Mouse (Mus musculus) urinary bladder, postnatal 14 days (tissue): ENCODE measurements around the gene Gorasp1.

ENCODE experiments used
- DNase-seq: peaks from one replicate; pipeline ENCODE4 v3.0.0; 2021; ENCODE audit warnings: low spot score

Gorasp1 gene

DNA sequence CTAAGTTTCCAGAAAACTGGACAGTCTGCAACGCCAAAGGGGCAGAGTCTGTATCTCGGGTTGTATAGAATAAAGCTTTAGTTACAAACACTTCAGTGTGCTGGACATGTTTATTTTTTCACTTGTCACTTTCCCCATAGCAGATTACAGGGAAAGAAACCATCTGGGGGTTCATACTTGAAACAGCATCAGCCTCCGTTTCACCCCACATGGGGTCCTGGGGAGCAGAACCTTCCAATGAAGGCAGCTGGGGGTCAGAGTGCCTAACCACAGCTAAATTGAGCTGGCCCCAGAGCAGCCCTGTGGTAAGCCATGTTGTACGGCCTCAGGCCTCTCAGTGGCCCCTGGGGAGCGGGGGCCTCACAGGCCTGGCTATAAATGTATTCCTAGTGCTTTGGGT is 10.9 kb downstream of the Gorasp1 start:
- DNase-seq: no peak

DNA sequence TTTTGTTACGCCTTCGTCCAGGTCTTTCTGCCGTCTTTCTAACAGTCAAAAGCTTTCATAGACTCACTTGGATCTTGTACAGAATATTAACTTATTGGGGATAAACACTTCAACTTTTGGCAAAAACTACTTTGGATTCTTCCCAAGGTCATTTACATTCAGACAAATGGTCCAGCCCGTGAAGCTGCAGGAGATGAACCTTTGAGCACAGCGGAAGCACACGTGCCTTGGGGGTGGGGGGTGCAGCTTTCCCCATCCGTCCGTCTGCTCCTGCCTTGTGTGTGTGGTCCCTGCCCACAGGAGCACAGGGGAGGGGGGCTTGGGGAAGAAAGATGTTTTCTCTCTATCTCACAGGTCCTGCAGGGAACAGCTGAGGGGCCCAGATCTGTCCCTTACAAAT is 11.6 kb downstream of the Gorasp1 start:
- no peak for DNase-seq

DNA sequence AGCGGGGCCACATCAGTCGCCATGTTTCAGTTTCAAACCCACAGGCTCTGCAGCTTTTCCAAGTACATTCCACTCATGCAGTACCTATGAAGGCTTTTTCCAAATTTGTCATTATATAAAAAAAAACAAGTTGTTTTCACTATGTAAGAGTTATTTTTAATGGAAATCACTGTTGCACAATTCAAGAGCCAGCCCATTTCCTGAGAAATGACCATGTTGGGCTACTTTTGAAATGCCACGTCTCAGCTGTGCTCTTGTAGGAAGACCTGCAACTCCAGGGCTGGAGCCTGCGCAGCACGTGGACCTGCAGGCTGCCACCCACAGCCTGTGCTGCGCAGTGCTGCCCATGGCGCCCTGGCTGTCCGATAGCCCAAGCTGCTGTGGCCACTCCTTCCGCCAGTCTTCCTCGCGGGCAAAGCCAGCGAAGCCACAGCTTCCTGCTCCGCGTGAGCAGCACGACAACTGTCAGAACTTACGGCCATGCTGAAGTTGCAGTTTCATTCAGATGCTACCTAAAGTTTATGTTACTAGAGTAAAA is 12.2 kb downstream of the Gorasp1 start:
- DNase-seq: no peak

DNA sequence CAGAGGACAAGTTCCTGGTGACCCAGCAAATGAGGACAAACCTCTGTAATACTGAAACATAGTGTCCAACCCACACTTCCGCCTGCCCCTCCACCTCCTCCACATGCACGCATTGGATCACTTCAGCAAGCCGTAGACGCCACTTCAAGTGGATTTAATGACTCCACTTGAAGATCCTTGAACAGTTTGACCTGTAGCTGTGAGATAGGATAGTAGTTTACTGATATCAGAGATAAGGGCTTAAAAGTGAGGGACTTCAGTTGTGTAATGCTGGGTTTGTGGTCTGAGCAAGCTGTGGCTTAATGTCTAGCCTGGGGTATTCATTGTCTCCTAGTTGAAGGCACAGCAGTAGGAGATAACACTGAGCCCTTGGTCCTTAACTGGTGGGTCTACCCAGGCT is 13.9 kb downstream of the Gorasp1 start:
- no peak for DNase-seq

DNA sequence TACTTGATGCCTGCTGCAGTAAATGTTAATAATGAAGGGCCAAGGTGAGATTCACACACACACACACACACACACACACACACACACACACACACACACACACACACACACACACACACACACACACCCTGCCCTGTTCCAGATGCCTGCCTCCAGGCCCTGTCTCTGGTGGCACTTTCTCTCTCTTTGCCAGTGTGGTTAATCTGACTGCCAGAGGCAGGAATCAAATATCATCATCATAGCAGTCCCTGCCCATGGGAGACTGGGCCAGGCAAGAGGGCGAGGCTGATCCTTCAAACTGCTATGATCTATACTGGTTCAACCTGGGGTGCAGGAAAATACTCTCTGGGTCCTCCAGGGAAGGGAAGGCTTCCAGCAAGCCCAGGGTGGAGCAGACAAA is 17.5 kb downstream of the Gorasp1 start:
- DNase-seq: no peak

DNA sequence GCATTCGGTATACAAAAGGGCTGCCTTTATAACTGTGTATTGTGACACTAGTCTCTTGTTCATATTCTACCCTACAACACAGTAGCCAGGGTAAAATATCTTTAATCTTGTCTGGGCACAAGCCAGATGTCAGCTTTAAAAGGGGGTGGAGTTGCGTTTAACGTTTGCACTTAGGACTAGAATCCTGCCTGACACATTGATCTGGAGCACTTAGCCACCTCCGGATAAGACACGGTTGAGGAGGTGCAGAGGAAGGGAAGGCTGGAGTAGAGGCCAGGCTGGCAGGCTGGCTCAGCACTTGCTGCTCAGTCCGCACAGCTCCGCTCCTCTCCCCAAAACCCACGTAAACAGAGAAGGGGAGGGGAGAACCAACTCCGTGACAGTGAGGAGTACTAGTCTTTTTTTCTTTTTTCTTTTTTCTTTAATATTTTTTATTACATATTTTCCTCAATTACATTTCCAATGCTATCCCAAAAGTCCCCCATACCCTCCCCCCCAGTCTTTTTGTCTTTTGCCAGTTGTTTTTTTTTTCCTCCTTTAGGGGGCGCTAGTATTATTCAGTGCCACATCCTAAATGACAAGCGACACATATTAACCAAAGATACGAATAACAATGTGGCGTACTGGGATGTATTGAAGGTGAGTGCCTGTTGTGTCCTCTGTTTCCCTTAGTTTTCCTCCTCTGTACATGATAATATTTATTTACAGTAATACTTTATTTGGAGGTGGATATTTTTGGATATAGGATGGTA is 24.1 kb downstream of the Gorasp1 start:
- DNase-seq: no peak

DNA sequence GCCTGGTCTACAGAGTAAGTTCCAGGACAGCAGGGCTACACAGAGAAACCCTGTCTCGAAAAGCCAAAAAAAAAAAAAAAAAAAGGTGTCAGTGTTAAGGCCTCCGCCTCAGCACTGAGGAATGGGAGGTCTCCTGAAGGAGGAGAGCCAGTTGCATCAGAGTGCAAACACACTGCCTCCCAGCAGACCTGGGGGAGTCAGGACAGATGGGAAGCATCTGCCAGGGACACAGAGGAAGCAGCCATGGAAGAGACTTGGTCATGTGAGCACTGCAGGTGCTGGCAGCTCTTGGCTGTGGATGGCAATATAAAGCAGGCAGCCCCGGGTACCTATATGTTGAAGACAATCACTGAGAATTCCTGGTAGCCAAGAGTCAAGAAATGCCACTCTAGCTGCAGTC is 27.4 kb downstream of the Gorasp1 start:
- no peak for DNase-seq

DNA sequence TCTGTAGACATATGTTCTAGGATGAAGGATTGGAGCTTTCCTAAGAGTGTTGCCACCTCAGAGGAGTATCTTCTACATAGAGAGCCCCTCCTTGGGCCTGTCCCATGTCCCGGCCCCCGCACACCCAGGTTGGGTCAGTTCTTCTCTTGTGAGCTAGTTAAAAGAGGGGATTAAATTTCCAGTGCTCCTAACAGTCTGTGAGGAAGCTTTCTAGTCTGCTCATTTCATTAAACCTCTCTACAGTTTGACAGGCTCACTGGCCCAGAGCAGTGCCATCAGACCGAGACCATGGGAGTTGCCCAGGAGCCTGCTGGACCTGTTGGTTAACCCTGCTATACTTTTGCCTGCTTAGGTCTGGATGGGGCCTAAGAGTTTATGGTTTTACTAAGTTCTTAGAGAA is 28.7 kb downstream of the Gorasp1 start:
- DNase-seq: no peak

DNA sequence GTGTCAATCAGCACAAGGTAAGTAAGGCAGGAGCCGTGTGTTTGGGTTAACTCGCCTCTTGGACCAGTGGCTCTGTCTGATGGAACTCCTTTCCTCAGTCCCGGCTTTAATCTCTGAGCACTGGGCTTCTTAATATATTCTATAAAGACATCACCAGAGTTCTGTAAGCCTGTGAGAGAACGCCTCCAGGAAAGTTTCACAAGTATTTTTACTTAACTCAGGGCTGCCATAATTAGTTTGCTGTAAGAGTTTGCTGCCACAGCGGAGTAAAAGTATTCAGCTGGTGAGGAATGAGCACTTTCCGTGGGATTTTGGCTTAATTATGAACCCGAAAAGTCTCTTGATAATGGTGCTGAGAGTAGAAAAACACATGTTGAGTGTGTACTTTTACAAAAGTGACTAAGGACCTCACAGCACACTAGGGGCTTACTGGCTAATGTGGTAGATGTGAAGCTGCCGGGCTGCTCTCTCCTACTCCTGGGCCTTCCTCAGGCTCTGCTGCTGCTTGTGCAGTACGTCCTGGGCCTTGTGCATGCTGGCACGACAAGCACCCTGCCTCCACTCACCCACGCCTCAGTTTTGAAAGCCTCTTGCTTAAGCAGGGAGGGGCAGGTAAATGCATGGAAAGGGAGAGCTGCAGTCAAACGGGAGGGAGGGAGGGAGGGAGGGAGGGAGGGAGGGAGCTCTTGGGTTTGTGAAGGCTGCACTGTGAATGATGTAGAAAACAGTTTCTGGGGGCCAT is 34.8 kb downstream of the Gorasp1 start:
- DNase-seq: no peak

DNA sequence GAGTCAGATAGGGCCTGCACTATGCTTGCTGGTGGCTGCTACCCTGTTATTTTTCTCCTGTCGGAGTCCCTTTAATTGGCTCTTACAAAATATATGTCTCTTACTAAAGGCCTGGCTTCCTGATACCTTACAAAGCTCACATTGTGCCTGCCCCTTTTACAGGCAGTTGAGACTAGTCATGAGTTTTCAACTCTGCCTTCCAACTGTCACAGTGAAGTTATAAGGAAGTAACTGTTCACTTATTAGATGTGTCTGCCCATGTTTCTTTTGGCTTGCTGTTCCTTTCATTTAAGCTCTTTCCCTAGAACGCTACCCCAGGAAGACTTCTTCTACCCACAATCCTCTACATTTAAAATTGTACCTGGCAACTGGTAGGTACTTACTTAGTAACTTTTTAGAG is 37.9 kb downstream of the Gorasp1 start:
- no peak for DNase-seq

DNA sequence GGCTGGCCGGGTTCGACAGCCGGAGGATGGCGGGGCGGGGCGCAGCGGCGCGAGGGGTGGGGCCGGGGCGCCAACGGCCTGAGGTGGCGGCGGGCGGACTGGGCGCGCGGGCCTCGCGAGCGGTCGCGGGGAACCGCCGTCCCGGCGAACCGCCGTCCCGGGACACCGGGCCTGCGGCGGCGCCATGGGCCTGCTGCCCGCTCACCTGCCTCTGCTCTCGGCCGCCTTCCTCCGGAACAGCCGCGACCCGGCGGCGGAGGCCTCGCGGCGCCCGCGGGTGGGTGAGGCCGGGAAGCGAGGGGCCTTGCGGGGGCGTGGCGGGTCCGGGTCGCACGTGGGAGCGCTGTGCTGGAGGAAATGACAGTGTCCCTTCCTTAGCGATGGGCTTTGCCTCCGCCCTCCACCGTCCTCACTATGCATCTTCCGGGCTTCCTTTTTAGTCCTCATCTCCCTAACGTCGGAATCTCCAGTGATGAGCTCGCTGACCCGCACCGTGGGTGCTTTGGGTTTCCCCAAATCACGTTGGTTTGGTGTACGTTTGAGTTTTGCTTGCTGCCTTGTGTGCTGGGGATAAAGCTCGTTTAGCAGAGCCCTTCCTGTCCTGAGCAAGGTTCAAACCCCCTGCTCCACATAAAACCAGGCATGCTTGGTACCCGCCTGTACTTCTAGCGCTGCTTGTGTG is 42.2 kb downstream of the Gorasp1 start:
- DNase-seq: peak; percentile 22

DNA sequence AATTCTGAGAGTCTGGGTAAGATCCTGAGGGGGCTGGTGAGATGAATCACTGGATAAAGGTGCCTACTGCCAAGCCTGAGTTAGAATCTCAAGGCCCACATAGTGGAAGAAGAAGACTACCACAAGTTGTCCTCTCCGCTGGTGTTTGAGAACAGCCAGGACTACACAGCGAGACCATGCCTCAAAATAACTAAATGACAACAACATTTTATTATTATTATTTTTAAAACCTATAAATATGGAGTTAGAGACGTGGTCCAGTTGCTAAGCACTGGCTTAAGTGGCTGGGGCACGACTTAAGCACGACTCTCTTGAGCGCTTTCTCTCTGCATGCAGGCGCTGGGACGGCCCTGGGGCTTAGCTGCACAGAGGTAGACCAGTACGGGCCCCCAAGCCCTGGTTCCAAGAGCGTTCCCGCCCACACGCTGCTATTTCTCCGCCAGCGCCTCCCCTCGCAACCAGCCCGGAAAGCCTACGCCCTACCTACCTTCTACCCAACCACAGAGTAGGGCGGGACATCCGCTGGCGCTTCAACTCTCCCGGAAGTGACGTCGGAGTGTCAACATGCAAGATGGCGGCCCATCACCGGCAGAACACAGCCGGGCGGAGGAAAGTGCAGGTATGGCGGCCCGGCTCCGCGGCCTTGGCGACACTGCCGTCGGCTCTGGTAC is 42.9 kb downstream of the Gorasp1 start, which contains the start of gene Wdr48:
TSS of gene Wdr48 (plus strand) at position 540 of the 671 bp plus-strand sequence.
- DNase-seq: peak; percentile 98

DNA sequence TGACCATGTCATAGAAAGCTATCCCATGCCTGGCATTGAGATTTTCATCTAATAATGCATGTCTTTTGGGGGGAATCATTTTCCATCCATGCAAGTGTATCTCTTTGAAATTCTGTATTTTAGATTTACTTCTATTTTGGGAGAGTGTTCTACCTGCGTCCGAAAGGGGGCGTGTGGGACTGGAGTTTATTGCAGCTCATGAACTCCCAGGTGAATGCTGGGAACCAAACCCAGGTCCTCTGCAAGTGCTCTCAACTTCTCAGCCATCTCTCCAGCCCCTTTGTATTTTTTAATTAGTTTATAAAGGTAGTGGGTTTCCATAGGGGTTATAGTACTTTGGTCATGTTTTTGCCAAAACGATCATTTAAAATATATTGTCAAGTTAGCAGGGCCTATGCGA is 43.5 kb downstream of the Gorasp1 start:
- DNase-seq: no peak

DNA sequence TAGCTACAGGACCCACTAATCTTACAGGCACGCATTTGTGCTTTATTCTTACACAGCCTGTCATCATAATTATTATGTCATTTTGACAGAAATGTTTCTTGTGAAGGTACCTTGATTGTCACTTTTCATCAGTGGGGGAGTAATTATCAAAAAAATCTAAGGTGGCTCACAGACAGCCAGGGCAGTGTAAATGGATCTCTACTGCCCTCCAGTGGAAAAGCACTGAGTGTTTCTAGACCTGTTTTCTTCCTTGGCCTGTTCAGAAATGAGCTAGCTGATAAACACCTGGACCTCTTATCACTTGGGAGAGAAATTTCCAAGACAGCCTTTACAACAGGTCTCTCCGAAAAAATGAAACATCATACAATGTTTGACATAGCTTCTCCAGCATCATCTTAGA is 46.7 kb downstream of the Gorasp1 start:
- no peak for DNase-seq

DNA sequence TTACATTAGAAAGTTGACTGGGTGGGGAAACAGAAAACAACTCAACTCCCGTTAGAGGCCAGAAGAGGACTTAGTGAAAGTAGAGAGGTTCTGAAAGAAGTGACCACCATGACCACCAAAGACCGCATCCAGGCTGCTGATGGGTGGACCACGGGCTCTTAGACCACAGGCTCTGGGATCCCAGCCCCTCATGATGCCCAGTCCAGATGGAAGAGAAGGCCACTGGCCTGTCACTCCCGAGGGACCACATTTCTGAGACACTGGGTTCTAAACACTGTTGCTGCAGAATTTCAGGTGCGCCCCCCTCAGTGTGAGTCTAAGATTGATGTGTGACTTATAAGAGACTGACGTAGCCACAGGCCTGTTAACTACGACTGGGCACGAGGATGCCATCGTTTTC is 47.9 kb downstream of the Gorasp1 start:
- DNase-seq: no peak

DNA sequence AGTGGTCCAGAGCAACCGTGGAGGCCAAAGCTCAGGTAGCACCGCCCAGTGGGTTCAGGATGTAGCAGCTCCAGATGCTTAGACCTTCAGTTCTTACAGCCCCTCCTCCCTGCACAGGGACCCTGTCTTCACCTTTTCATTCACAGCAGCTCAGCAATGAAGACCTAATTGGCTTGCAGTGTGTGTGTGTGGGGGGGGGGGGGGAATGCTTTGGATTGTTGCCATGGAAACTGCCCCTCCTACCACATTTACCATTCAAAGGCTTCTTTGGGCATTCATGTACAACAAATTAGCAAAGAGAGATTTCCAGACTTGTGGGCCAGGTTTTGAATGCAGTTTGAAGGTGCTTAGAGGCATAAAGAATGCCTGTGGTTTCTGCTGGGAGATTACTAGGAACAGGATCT is 48.5 kb downstream of the Gorasp1 start:
- no peak for DNase-seq

DNA sequence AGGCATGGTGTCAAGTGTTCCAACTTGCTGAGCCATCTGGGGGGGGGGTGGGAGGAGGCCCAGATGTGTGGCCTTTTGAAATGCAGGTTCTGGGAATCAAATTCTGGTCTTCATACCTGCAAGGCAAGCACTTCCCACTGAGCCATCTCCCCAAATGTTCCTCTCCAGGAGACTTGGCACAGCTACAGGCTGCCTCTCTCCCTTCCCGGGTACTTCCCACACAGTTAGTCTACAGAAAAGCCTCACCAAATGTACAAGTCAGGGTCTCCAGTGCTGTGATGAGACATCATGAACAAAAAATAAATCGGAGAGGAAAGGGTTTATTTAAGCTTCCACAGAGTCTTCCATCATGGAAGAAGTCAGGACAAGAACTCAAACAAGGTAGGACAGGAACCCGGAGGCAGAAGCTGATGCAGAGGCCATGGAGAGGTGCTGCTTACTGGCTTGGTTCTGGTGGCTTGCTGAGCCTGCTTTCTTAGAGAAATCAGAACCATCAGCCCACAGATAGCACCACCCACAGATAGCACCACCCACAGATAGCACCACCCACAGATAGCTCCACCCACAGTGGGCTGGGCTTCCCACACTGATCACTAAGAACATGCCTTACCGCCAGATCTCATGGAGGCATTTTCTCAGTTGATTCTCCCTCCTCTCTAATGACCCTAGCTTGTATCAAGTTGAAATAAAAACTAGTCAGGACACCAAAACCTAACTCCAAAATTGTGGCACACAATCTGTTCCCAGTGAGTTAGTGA is 50.0 kb downstream of the Gorasp1 start:
- DNase-seq: no peak
